Mouse (Mus musculus) heart, postnatal 25 days (tissue): Measurements from ENCODE around the gene Ror2. TPM values are rescaled to one million over a fixed set of nuclear protein-coding genes. Genes with fewer than 3 reads are reported as not detected.
"Not testable (repeated sequence)": the region's sequence is repeated elsewhere in the genome, so short reads cannot be mapped to it uniquely, and the experiment has no call there.

ENCODE experiments used
- DNase-seq: peaks from one replicate; pipeline ENCODE4 v3.0.0; 2022; ENCODE audit warnings: low spot score
- intact Hi-C: fragments of 180-260 bp; cut with DNase I; formaldehyde crosslinking; loops from one replicate; pipeline ENCODE4 v1.15.1; 2025
- total RNA-seq, 2 experiments: library from RNA; stranded (reverse); gene quantifications; 2 replicates each; pipeline ENCODE4 v1.2.3; 2021

Ror2 gene
- 1 to 10 TPM; 1.5 to 1.8 TPM for total RNA-seq

DNA sequence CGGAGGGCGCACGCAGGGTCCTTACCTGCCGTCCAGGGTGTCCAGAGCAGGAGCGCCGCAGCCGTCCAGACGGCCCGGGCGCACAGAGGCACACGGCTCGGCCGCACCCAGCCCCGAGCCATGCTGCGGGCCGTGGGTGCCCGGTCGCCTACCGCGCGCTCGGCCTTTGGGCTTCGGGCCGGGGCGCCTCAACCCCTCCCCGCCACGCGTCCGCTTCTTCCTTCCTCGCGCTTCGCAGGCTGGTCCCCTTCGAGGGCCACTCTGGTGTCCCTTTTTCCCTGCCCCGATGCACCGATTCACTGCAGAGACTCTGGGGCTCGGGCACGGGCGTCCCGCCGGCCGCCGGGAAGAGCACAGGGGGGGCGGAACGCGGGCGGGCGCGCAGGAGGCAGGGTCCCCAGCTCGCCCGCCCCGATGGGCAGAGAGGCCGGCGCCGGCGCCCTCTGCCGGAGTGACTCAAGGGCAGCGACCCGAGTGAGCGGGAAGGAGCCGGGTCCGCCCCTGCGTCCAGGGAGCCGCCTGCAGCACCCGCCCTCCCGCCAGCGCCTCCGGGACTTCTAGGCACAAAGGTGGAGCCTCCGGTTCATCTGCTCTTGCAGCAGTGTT lies at the start of gene Ror2:
Ror2 (minus strand) TSS at position 369 of the 606 bp plus-strand sequence.
- peak; percentile 55 for DNase-seq
- intact Hi-C loops, result loop anchor here (1.0 kb wide), 1 partner anchor 166 kb away; no protein-coding TSS in a partner anchor

DNA sequence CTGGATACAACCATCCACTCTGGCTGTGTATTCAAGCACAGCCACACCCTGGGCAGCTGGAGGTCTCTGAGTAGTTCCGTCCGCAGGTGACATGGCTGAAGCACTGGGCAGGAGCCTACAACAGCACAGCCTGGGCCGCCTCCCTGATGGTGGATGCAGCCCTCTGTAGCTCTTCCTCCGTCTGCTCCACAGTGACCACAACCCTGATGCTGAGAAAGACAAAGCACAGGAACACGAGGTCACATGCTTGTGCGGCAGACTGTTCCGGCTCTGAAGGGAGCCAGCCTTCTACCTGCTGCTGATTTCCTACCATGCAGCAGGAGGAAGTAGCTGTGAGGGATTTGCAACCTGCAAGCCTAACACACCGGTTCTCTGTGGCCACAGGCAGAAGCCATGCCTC lies 47.8 kb upstream of the Ror2 start:
- intact Hi-C loops, result no loop called here
- no peak for DNase-seq

- DNase-seq, result no peak
- intact Hi-C loops, result no loop called here
Observed at GRCm38 (mm10) chr13:53330246-53330645, 44.3 kb upstream of the Ror2 start.

DNA sequence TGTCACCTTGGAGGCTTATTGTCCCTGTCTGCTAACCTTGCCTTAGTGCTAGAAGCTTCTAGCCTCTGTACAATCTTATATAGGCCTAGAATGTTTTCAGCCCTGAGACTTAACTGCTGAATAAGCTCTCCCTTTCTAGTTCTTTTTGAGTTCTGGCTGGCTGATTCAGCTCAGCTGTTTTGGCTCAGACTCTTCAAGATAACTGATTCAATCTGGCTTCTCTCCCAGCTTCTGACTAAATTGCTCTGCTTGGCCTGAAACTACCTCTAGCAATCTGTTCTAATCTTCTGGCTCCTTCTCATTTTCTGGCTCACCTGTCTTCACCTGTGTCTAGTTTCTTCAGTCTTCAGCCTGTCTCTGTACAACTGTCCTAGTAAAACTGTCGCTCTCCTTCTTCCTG lies 39.6 kb upstream of the Ror2 start:
- intact Hi-C loops, result no loop called here
- DNase-seq, result no peak

- no peak for DNase-seq
- intact Hi-C loops, result no loop called here
Observed at GRCm38 (mm10) chr13:53323661-53324060, 37.7 kb upstream of the Ror2 start.

DNA sequence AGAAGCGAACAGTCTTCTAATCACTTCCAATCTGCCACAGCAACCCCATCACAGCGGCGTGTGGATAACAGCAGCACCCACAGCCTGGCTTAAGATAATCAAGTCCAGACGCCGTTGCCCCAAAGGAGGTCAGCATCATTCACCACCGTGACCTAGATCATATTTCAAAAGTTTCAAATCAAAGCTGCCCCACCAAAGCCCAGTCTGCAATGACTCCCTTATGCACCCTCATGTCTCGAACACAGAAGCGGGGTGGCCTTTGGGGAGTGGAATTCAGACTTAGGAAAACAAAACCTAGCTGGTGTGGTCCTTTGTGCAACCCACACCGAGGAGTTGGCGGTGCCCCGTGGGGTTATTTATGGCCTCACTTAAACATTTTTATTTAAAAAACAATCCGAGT lies 35.0 kb upstream of the Ror2 start:
- intact Hi-C loops, result no loop called here
- DNase-seq, result no peak

DNA sequence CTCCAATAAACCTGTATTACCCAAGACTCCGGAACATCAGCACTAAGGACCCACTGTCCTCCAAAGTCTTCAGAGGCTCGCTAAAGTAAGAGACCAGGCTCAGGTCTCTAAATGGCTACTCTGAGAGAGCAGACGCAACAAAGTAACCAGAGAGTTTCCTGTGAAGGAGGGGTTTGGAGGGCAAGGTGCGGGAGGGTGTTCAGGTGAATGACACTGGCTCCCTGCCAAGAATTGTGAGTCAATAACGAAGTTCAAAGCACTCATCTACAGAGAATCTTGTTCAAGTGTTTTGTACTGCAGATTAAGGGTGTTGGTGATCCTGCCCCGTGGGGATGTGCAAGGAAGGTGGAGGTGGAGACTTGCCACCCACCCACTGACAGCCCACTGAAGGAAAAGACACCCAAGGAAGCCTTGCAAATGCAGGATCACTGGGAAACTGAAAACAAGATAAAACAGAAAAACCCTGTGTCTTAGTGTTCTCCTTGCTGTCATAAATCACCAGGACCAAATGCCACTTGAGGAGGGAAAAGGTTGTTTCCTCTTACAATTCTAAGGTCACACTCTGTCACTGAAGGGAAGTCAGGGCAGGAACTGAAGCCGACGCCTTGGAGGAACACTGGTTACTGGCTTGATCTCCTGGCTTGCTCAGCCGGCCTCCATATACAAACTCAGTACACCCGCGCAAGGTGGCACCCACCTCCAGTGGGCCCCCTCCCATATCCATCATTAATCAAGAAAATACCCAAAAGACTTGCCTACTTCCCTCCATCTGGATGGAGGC lies 30.8 kb upstream of the Ror2 start:
- intact Hi-C loops, result no loop called here
- no peak for DNase-seq

- intact Hi-C loops, result not testable (repeated sequence)
Observed at GRCm38 (mm10) chr13:53315757-53316156, 29.8 kb upstream of the Ror2 start.

DNA sequence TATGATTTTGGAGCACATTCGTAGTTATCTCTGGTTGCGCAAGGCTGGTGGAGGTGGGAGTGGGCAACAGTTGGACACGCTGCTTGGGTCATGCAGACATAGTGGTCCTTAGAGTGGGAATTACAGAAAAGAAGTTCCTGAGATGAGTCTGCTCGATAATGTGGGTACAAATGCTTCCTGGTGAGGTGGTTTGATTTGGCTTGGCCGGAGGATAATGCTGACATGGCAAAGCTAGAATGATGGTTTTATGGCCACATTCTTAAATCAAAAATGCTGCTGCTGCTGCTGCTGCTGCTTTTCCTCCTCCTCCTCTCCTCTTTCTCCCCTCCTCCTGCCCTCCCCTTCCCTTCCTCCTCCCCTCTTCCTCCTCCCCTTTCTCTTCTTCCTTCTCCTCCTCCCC lies 24.5 kb upstream of the Ror2 start:
- intact Hi-C loops, result no loop called here

More at GRCm38 (mm10) chr13:53315757-53316156, 29.8 kb upstream of the Ror2 start:
- not testable (repeated sequence) for DNase-seq

GRCm38 (mm10) chr13:53309661-53310160 lies 23.8 kb upstream of the Ror2 start:
- intact Hi-C loops, result no loop called here
- no peak for DNase-seq

More for the DNA sequence above, 24.5 kb upstream of the Ror2 start:
- DNase-seq, result no peak

- DNase-seq, result no peak
- intact Hi-C loops, result no loop called here
Observed at GRCm38 (mm10) chr13:53309148-53309547, 23.2 kb upstream of the Ror2 start.

DNA sequence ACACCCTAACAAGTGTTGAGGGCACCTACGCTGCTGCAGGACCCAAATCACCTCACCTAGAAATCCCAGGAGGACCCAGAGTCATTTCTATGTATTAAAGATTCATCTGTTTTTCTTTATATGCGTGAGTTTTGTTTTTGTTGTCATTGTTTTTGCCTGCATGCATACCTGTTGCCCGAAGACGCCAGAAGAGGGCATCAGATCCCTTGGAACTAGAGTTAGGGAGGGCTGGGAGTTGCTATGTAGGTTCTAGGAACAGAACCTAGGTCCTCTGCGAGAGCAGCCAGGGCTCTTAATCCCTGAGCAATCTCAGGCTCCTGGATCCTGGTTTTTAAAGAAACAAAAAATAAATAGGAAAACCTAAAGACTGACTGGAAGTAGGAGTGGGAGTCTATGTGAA lies 20.9 kb upstream of the Ror2 start:
- intact Hi-C loops, result no loop called here
- no peak for DNase-seq

DNA sequence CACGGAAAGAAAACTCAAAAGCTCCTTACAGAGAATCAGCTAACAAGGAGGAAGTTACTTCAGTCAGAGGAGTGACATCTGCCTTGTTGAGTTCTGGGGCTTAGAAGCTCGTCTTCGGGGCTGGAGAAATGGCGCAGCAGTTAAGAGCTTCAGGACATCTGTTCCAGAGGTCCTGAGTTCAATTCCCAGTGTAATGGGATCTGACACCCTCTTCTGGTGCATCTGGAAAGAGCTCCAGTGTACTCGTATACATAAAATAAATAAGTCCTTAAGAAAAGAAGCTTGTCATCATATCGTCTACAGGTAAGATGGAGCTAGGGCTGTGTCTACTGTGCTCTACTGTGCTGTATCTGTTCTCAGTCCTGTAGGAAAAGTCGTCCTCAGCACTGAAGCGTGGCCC lies 19.3 kb upstream of the Ror2 start:
- intact Hi-C loops, result no loop called here
- no peak for DNase-seq

- intact Hi-C loops, result no loop called here
Observed at GRCm38 (mm10) chr13:53302688-53303087, 16.8 kb upstream of the Ror2 start.

DNA sequence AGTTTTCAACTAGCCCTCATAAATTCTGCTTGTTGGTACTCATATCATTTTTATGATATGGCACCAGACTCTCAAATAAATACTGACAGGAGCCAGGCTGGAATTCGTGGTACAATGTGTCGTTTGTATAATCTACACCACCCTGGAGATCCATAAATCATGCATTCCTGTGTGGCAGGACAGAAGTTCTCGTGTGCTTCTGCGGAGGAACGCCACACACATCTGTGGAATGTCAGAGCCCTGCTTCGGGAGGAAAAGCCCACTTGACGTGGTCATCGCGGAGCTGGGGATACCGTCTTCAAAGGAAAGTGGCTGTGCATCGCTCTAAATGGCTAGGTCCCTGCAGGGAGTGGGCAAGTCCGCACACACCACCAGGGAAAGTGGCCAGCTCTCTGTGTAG lies 7.1 kb upstream of the Ror2 start:
- DNase-seq, result no peak
- intact Hi-C loops, result no loop called here

More at GRCm38 (mm10) chr13:53302688-53303087, 16.8 kb upstream of the Ror2 start:
- DNase-seq, result no peak

- intact Hi-C loops, result no loop called here
- DNase-seq, result no peak
Observed at GRCm38 (mm10) chr13:53292244-53292643, 6.3 kb upstream of the Ror2 start.

- intact Hi-C loops, result no loop called here
- DNase-seq, result peak; percentile 10
Observed at GRCm38 (mm10) chr13:53285261-53285755, 616 bp downstream of the Ror2 start.

- intact Hi-C loops, result no loop called here
- no peak for DNase-seq
Observed at GRCm38 (mm10) chr13:53284740-53285191, 1.2 kb downstream of the Ror2 start.

DNA sequence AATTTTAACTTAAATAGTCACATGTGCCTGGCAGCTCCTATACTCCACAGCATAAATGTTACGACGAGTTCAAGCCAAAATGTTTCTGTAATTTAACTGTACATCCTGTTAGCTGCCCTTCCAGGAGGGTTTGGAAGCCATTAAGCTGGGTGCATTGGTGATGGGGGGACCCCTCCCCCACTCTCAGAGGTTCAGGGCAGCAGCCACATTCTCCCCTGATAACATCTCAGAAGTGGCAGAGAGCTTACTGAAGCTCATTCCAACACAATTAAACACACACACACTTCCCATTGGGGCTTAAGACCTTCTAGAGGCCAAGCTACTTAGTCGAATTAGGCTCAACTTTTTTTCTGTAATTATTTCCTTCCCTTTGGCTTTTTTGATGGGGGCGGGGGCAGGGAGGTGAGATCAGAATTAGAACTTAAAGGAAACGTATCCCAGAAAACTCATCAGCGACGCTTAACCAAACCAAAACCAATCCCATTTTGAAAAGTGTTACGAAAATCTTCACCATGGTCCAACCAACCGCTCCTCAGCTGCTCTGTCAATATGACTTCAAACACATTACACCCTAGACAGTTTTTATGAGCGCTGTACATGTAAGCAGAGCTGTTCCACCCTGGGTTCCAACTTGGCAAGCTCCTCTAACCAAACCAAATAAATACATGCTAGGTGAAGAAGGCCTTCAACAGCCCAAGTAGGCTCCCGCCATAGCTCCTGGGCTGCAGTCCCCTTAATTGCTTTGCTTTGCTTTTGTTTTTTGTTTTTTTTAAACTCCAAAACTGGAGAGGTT lies 4.1 kb downstream of the Ror2 start:
- intact Hi-C loops, result no loop called here
- DNase-seq, result no peak

- no peak for DNase-seq
- intact Hi-C loops, result no loop called here
Observed at GRCm38 (mm10) chr13:53278908-53279307, 7.0 kb downstream of the Ror2 start.
